Mouse (Mus musculus): ENCODE measurements around the gene Nup43.

DNA sequence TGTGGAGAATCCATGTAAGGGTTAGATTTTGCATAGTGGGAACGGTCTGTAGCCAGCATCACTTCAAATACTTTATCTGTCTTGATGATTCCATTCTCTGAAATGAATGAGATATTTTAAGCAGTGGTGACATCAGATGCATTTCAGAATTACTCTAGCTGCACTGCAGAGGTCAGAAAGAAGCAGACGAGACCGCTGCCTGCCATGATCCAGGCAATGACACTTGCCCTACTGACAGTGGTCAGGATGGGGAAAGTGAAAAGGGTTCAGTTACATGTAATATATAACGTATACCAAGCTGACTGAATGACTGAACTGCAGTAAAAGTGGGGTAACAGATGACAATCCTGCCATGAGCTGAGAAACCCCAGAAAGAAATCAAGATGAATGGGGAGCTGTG, 18.2 kb upstream of the Nup43 start:
- no peak for TF ChIP-seq CTCF (IDR thresholded peaks at IDR 0.05; ENCODE audit: low read depth, low read length)
- TF ChIP-seq POLR2AphosphoS5 (IDR thresholded peaks at IDR 0.05; ENCODE audit: insufficient replicate concordance, low read depth, low read length): no peak
- TF ChIP-seq GATA1 (IDR thresholded peaks at IDR 0.05; ENCODE audit: borderline replicate concordance, low read length): no peak
- no peak for TF ChIP-seq TAL1 (conservative IDR thresholded peaks at IDR 0.05; ENCODE audit: low read depth, low read length)
- no peak for TF ChIP-seq GATA2 (IDR thresholded peaks at IDR 0.05; ENCODE audit: borderline replicate concordance, low read depth, low read length)

All from G1E (cell line).